Mouse (Mus musculus) frontal cortex, postnatal 25 days (tissue): ENCODE results near the gene Col25a1.
A peak's percentile ranks its signal among the peaks of the same experiment; 100 is the strongest.

Experiments used
- DNase-seq, 2 experiments: peaks; one replicate each; pipeline ENCODE4 v3.0.0; 2022; ENCODE audit warnings: low spot score in 2 of 2

Gene Col25a1

DNA sequence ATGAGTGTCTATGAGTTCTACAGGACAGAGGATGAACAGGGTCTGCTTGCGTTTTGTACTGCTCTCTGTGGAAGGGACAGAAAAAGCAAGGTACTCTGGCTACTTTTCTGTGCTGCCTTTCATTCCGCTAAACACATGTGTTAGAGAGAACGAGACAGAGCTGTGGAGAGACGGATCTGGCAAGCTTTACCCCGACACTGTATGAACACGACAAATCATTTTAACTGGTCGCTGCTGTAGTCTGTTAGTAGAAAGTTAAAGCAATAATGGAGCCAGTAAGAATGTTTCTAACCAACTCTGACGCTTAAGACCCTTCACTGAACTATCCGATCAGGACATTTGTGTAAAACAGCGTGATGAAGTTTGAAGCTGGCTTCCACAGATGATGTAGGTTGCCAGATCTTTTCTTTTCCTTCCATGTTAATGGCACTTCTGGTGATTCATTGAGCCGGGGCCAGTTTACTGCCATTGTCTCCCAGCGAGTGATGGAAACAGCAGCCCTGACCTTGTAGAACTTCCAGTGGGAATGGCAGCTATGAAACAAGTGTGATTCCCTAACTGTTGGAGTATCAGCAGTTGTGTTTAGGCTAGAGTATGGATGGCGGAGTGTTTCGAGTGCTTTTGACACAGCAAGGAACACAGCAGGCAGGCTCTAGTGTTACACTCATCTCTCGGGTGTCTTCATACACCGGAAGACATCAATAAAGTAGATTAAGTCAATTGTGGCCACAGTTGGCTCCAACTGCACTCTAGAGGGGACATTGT is 437.2 kb downstream of the Col25a1 start:
- no peak for DNase-seq

DNA sequence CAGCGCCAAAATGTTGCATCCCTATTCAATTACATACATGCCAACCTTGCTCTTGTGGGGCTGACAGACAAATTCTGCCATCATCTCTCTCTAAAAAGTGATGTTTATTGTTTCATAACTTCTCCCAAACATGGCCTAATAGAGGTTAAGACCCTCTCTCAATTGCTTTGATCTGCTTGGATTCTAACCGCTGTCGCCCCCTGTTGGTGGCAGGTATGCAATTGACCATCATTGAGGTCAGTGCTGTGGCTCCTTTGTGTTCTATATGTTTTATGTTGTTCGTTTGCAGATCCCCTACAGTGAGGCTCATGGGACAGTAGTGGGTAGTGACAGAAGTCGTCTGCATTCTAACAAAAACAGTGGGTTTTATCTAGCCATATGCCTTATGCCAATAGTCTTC is 441.9 kb downstream of the Col25a1 start:
- DNase-seq = no peak

DNA sequence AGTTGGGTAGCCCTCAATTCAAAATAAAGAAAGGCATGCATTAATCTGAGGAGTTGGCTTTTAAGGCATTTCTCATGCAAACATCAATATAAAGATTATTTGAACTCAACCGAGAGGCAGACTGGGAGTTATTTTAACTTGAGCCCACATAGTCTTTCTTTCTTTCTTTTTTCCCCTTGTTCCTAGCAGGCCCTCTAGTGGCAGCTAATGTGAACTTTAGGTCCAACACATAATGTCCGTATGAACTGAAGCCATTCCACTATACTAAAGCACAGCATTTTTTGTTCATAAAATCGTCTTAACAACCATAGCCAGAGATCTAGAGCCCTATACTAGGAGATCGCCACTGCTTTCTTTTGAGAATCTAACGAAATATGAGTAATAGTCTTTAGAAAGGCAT is 443.4 kb downstream of the Col25a1 start:
- peak in 1 of 2 experiments; percentile 43 for DNase-seq

DNA sequence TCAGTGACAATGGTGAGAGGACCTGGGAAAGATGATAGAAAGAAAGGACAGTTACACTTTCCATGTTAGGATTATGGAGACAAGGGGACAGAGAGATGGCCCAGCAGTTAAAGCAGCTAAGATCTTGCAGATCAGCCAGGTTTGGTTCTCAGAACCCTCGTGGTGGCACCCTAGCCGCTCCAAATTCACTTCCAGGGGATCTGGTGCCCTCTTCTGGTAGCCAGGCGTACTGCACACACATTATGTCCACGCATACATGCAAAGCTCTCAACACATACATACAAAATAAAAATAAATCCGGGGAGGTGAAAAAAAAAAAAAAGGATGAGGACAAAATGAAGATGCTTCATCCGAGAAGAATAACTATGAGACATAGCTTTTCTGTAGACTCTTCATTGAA is 445.4 kb downstream of the Col25a1 start:
- DNase-seq = no peak

DNA sequence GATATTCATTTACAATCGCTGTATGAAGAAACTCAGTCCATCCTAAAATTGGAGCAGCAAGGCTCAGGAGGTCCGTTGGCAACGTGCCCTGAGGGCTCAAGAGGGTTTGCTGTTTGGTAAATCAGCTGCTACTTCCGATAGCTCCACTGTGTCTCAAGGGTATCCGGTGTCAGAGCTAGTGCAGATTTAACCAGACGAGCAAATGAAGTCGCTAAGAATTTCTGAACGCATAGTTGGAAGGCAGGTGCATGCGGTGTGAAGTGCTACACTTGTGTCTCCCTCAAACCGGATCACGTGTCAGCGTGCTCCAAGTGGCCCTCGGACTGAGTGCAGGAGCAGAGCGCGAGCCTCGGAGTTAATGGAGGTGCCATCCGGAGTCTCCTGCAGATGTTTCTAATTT is 448.2 kb downstream of the Col25a1 start:
- no peak for DNase-seq

DNA sequence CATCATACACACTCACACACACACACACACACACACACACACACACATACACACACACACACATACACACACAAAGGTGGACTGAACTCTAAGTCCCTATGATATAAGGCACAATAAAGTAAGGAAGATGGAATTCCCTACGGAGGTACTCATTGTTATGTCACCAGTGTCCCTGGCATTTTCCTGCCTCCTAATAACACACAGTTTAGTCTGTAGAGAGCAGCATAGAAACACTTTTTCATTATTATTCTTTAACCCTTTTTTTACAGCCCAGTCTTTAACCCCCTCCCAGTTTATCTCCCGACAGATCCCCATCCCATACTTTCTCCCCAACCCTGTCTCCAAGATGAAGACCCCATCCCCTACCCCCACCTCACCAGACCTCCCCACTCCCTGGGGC is 450.3 kb downstream of the Col25a1 start:
- DNase-seq = no peak

DNA sequence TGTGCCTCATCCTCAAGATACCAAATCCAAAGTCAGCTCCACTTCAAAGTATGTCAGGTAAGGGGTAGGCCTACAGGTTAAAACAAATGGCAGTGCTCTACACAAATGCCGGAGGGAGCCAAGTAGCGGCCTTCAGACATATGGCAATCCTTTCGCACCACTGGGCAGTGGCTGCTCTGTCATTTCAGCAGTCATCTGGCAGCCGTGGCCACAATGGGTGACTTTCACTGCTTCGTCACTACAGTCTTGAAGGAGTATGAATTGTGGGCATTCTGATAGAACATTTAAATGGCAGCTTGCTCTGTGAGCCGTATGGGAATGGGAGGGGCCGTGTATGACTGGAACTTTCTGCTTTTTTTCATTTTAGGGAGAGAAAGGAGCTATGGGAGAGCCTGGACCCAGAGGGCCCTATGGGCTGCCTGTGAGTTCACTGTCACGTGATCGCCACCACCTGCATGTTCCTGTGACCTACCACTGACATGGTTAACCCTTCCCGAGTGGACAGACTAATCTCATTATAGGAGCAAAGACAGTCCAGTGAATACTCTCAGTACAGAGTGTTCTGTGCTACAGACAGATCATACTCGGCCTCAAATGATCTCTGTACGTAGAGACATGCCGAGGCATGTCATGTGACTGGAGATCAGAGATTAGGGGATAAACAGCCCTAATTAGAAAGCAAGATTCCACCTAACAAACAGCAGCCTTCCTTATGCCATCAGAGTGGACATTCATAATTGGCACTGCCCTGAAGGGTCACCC is 451.8 kb downstream of the Col25a1 start:
- no peak for DNase-seq

DNA sequence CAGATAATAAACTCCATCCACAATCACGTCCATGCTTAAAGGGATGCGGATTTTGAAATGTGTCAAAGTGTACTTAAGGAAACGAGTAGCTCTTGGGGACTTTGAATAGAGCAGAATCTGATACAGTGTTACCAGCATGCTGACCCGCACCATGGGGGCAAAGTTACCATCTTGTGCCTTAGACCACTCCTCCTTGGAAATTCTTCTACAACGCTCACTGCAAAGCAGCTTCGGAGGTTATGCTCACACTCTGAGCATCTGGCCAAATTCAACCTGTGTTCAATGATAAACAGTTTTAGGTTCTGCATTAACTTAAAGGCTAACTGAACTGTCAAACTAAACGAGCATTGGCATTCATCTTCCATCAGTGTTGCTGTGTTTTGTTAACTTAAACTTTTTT is 452.7 kb downstream of the Col25a1 start:
- DNase-seq = no peak

DNA sequence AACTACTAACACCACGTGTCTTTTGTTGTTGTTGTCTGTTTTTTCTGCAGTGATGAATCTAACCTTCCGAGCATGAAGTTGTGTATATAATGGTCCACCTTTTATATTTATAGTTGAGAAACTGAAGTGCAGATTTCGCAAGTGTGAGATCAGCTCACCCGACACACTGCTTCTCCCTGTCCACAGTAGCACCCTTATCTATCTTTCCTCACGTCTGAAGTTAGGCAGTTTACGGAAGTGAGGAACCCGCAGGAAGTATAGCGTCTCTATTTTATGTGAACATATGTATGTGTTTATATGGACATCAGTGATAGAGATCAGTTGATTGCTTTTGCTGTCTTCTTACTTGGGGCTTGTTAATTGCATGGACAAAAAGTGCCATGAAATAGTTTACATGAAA is 463.7 kb downstream of the Col25a1 start:
- no peak for DNase-seq

DNA sequence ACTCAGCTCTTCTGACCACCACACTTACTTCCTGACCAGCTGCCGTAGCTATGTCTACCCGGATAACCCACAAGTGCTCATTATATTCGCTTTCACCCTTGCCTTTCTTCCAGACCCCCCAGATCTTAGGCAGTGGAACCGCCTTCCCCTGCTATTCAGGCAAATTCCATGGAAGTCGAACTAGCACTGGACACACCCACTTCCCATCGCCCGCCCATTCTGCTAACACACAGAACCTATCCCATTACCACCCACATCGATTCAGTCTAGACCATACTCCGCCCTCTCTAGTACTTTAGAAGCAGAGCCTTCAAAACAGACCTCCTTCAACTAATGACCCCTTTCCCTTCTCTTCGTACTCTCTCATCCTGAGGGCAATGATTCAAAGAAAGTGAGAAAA is 470.2 kb downstream of the Col25a1 start:
- no peak for DNase-seq

DNA sequence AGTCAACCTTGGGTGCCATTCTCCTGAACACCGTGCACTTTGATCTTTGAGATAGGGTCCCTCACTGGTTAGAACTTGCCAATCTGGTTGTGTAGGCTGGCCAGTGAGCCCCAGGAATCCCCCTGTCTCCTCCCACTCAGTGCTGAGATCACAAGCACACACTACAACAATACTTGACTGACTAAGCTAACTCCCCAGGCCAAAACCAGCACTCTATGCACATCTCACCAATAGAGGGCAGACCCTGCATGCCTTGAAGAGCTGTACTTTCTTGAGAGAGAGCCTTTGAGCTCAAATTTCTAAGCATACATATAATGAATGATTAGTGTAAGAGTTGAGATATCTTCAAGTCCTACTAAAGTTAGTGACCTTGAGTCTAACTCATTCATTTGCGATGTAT is 476.6 kb downstream of the Col25a1 start:
- no peak for DNase-seq

DNA sequence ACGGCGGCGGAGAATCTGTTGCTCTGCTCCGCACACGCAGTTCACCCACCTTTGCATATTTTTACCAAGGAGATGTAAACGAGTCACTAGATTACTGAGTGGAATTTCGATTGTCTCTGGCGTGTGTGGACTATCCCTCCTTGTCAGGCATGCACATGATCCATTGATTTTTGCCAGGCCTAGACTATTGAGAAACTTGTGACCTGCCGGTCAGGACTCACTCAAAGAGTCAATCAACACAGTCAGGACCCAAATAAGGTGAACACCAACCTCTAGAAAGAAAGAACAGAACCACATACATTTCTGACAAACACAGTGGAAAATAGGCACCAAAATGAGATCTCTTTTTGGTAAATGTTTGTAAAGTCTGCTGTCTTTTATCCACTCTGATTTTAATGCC is 483.1 kb downstream of the Col25a1 start:
- DNase-seq = no peak

DNA sequence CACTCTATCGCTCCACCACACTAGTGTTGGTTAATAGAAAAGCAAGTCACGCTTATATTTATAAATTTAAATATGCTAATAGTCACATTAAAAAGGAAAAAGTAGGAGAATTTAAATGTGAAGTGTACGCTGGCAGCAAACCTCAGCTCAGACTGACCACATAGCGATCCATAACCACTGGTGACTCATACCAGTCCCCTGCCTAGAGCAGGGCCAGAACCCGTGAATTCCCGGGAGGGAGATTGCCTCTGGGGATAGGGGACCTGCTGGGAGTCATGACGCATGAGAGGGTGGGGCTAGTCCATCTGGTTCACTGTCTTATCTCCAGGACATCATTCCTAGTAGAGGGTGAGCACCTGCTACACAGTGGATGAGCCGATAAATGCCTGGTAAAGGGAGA is 484.3 kb downstream of the Col25a1 start:
- no peak for DNase-seq

DNA sequence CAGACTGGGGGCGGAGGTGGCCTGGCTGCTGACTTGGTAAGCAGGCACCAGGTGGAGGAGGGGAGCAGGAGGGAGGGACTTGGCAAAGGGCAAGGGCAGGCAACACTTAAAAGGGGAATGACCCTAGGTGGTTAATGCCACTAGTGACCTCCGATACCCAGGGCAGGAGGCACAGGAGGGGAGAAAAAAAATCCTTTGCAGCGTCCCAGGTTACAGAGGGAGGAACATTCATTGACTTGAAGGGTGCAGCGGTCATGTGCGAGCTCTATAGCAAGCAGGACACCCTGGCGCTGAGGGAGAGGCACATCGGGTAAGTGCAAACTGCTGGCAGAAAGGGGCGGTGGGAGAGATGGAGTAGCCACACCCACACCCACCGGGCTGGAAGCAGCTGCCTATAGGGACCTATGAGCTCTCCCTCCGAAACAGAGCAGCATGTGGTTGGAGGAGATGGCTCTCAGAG is 486.2 kb downstream of the Col25a1 start, which contains the start of gene Etnppl:
Gene Etnppl (plus strand): TSS at position 10 of the 460 bp plus-strand sequence.
- DNase-seq = no peak

DNA sequence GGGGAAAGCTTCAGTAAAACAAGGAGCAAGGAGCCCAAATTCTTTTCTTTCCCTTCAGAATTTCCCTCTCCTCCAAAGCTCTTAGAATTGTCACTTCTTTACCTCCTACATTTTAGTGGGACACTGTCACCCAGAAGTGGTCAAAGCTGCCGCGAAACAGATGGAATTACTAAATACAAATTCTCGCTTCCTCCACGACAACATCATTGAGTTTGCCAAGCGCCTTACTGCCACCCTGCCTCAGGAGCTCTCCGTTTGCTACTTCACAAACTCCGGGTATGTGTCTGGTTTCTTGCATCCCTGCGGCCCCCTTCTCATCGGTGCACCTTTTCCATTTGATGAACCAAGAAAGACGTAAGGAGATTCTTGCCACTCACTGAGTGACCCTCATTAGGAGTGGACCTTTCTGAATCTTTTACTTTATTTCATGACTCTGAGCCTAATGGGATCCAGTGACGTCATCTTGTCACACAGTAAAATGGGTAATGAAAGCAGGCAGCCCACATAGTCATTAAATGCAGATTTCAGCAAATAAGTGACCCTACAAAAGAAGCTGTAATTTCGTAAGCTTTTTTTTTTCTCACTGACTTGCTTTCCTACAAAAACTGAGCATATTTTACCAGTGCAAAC is 489.3 kb downstream of the Col25a1 start:
- peak in 1 of 2 experiments; percentile 8 for DNase-seq

DNA sequence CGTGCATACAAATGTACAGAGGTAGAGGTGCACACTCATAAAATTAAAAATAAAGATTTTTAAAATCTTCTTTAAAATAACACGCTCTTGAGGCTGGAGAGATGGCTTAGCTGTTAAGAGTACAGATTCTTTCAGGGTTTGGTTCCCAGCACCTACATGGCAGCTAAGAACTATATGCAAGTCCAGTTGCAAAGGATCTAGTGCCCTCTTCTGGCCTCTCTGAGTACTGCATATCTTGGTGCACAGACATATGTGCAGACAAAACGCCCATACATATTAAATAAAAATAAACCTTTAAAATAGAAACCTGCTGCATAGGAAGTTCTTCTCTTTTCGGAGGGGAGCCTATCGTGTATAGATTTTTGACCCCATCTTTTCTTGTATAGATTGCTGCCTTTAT is 497.1 kb downstream of the Col25a1 start:
- no peak for DNase-seq

DNA sequence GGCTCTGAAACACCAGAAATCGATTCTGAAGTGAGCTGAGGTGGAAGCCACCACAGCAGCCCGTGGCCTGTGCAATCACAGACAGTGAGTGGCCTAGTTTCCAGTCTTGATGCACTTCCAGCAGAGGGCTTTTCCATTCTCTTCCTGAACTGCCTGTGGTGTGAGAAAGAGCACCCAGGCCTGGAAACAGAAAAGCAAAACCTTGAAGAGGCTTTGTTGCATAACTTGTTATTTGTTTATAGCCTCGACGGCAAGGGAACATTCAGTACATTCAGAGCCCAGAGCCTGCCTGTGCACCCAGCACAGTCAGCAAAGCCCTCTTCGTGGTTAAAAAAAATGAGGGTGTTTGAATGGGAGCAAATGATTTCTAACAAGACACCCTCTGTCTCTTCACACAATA is 502.6 kb downstream of the Col25a1 start:
- no peak for DNase-seq

DNA sequence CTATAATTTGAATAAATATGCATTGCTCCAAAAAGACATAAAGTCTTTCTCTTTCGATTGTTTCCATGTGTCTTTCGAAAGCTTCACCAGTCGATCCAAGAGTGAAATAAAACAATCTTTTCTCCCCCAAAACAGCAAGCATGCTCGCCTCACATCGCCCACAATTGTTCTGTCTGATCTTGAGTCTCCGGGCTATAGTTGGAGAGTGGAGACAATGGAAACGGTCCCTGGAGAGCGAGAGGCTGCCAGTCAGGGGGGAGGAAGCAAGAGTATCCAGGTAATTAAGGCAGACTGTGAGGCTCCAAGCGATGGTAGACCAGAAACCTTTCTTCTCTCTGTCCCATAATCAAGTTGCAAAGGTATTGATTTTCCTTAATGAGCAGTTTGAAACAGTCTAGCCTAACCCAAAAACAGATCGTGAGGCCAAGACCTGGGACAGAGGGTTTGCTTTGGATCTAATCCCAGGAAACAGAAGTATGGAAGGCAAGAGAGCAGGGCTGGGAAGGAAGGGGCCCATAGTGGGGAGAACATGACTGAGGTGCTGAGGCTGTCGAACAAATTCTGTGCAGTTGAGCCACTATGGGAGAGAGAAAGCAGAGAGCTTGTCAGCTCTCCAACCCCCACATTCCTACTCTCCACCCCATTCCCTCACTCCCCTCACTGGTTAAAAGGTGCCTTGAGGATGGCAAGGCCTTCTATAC is 515.0 kb downstream of the Col25a1 start:
- no peak for DNase-seq
